Mouse (Mus musculus): ENCODE measurements at regions not wholly inside any gene's neighbourhood (a gene's known extent, or its start where the extent isn't known, plus 50 kb on each side); places are given as distances from the start of the nearest gene placed in this dataset.

- no peak for DNase-seq (ENCODE audit: low spot score in 2 of 2)
Measured at GRCm38 (mm10) chr3:131919476-131919875, 165.6 kb upstream of the Dkk2 start.

GRCm38 (mm10) chr3:131921161-131921560 lies 163.9 kb upstream of the Dkk2 start:
- no peak for DNase-seq (ENCODE audit: low spot score in 2 of 2)

- no peak for DNase-seq (ENCODE audit: low spot score in 2 of 2)
Measured at GRCm38 (mm10) chr3:131922733-131923132, 162.4 kb upstream of the Dkk2 start.

GRCm38 (mm10) chr3:131940896-131941295 lies 144.2 kb upstream of the Dkk2 start:
- DNase-seq (ENCODE audit: low spot score in 2 of 2): no peak

GRCm38 (mm10) chr3:131941961-131942753 lies 142.9 kb upstream of the Dkk2 start:
- DNase-seq (ENCODE audit: low spot score in 2 of 2): no peak

- no peak for DNase-seq (ENCODE audit: low spot score in 2 of 2)
Measured at GRCm38 (mm10) chr3:131943436-131943835, 141.7 kb upstream of the Dkk2 start.

- DNase-seq (ENCODE audit: low spot score in 2 of 2): no peak
Measured at GRCm38 (mm10) chr3:131955771-131956170, 129.3 kb upstream of the Dkk2 start.

- DNase-seq (ENCODE audit: low spot score in 2 of 2): no peak
Measured at GRCm38 (mm10) chr3:131960636-131961035, 124.5 kb upstream of the Dkk2 start.

GRCm38 (mm10) chr3:131961571-131961970 lies 123.5 kb upstream of the Dkk2 start:
- no peak for DNase-seq (ENCODE audit: low spot score in 2 of 2)

GRCm38 (mm10) chr3:131962870-131963269 lies 122.2 kb upstream of the Dkk2 start:
- no peak for DNase-seq (ENCODE audit: low spot score in 2 of 2)

- no peak for DNase-seq (ENCODE audit: low spot score in 2 of 2)
Measured at GRCm38 (mm10) chr3:131964952-131965351, 120.1 kb upstream of the Dkk2 start.

GRCm38 (mm10) chr3:131965456-131966160 lies 119.5 kb upstream of the Dkk2 start:
- no peak for DNase-seq (ENCODE audit: low spot score in 2 of 2)

- no peak for DNase-seq (ENCODE audit: low spot score in 2 of 2)
Measured at GRCm38 (mm10) chr3:131967288-131967687, 117.8 kb upstream of the Dkk2 start.

GRCm38 (mm10) chr3:131970827-131971226 lies 114.3 kb upstream of the Dkk2 start:
- DNase-seq (ENCODE audit: low spot score in 2 of 2): no peak

- peak; percentile 8 to 12 for DNase-seq (ENCODE audit: low spot score in 2 of 2)
Measured at GRCm38 (mm10) chr3:131975940-131976628, 109.0 kb upstream of the Dkk2 start.

GRCm38 (mm10) chr3:131983292-131983691 lies 101.8 kb upstream of the Dkk2 start:
- no peak for DNase-seq (ENCODE audit: low spot score in 2 of 2)

GRCm38 (mm10) chr3:131998838-131999613 lies 86.1 kb upstream of the Dkk2 start:
- no peak for DNase-seq (ENCODE audit: low spot score in 2 of 2)

GRCm38 (mm10) chr3:132006191-132006590 lies 78.9 kb upstream of the Dkk2 start:
- DNase-seq (ENCODE audit: low spot score in 2 of 2): no peak

- no peak for DNase-seq (ENCODE audit: low spot score in 2 of 2)
Measured at GRCm38 (mm10) chr3:132006912-132007311, 78.2 kb upstream of the Dkk2 start.

GRCm38 (mm10) chr3:132007356-132007755 lies 77.7 kb upstream of the Dkk2 start:
- no peak for DNase-seq (ENCODE audit: low spot score in 2 of 2)

GRCm38 (mm10) chr3:132015205-132015604 lies 69.9 kb upstream of the Dkk2 start:
- DNase-seq (ENCODE audit: low spot score in 2 of 2): no peak

Measured in urinary bladder, adult 18-20 months (tissue).